Mouse (Mus musculus) MEL (cell line): ENCODE measurements at regions not wholly inside any gene's neighbourhood (a gene's known extent, or its start where the extent isn't known, plus 50 kb on each side); places are given as distances from the start of the nearest gene placed in this dataset.

ENCODE experiments used
- DNase-seq: peaks from one replicate; pipeline ENCODE4 v3.0.0; 2011; ENCODE audit warnings: low read depth, low spot score
- H3K27ac ChIP-seq: 2 replicates; pipeline ENCODE4 v1.5.1; 2012; ENCODE audit warnings: low read depth, mild to moderate bottlenecking, control low read depth, low read length, moderate library complexity; ENCODE audit not compliant: control insufficient read depth
- H3K27me3 ChIP-seq, 2 experiments: fragments of 150-350 bp in 1 of 2; sonication (generic) in 1 of 2; 2 replicates each; pipeline ENCODE4 v1.6.1; 2012; ENCODE audit warnings: low read length in 2 of 2, mild to moderate bottlenecking in 2 of 2, improper control_type of control experiment in 1 of 2, moderate library complexity in 1 of 2; ENCODE audit not compliant: insufficient read depth in 2 of 2, control insufficient read depth in 1 of 2
- H3K36me3 ChIP-seq, 2 experiments: 2 replicates each; pipeline ENCODE4 v1.6.1; 2012 to 2014; ENCODE audit warnings: low read length in 2 of 2, improper control_type of control experiment in 1 of 2, inconsistent platforms in 1 of 2, mild to moderate bottlenecking in 1 of 2; ENCODE audit not compliant: insufficient read depth in 2 of 2, control insufficient read depth in 1 of 2
- H3K4me1 ChIP-seq, 2 experiments: fragments of 150-350 bp in 1 of 2; sonication (generic) in 1 of 2; 2 replicates each; pipeline ENCODE4 v1.6.1; 2012; ENCODE audit warnings: low read length in 2 of 2, improper control_type of control experiment in 1 of 2, mild to moderate bottlenecking in 1 of 2; ENCODE audit not compliant: insufficient read depth in 2 of 2, control insufficient read depth in 1 of 2
- H3K4me3 ChIP-seq, 2 experiments: fragments of 150-350 bp in 1 of 2; sonication (generic) in 1 of 2; 2 replicates each; pipeline ENCODE4 v1.5.1; 2012; ENCODE audit warnings: low read depth in 2 of 2, low read length in 2 of 2, mild to moderate bottlenecking in 2 of 2, moderate library complexity in 2 of 2, control low read depth in 1 of 2, improper control_type of control experiment in 1 of 2; ENCODE audit not compliant: control insufficient read depth in 1 of 2, insufficient read depth in 1 of 2
- H3K79me2 ChIP-seq: 2 replicates; pipeline ENCODE4 v1.6.1; 2012; ENCODE audit warnings: mild to moderate bottlenecking, low read length, moderate library complexity; ENCODE audit not compliant: control insufficient read depth, poor library complexity, insufficient read depth
- H3K9ac ChIP-seq: 2 replicates; pipeline ENCODE4 v1.6.1; 2012; ENCODE audit warnings: low read depth, mild to moderate bottlenecking, control low read depth, low read length, moderate library complexity; ENCODE audit not compliant: control insufficient read depth, poor library complexity, severe bottlenecking
- H3K9me3 ChIP-seq: fragments of 150-350 bp; sonication (generic); replicated peaks from 2 replicates; pipeline ENCODE4 v1.6.1; 2012; ENCODE audit warnings: mild to moderate bottlenecking, low read length, improper control_type of control experiment, moderate library complexity; ENCODE audit not compliant: insufficient read depth
- CHD1 ChIP-seq: IDR thresholded peaks from 2 replicates; pipeline ENCODE4 v1.6.1; 2012; ENCODE audit warnings: low read depth, mild to moderate bottlenecking, inconsistent platforms, low read length, improper control_type of control experiment
- CHD2 ChIP-seq: IDR thresholded peaks from 2 replicates; pipeline ENCODE4 v1.6.1; 2011; ENCODE audit warnings: low read length, improper control_type of control experiment
- CTCF ChIP-seq, 3 experiments: IDR thresholded peaks in 2 of 3; conservative IDR thresholded peaks in 1 of 3; 2 replicates each; pipeline ENCODE4 v1.5.1; 2011 to 2012; ENCODE audit warnings: low read length in 3 of 3, low read depth in 2 of 3, mild to moderate bottlenecking in 2 of 3, improper control_type of control experiment in 1 of 3, inconsistent platforms in 1 of 3, mixed read lengths in 1 of 3, moderate library complexity in 1 of 3; ENCODE audit not compliant: control insufficient read depth in 1 of 3, insufficient read depth in 1 of 3, poor library complexity in 1 of 3, severe bottlenecking in 1 of 3
- ELF1 ChIP-seq: IDR thresholded peaks from 2 replicates; pipeline ENCODE4 v1.6.1; 2014; ENCODE audit warnings: low read depth, mild to moderate bottlenecking, inconsistent platforms, low read length, improper control_type of control experiment, moderate library complexity
- EP300 ChIP-seq, 2 experiments: IDR thresholded peaks; 2 replicates each; pipeline ENCODE4 v1.6.1; 2011; ENCODE audit warnings: improper control_type of control experiment in 2 of 2, low read length in 2 of 2, low read depth in 1 of 2, mild to moderate bottlenecking in 1 of 2
- ETS1 ChIP-seq: IDR thresholded peaks from 2 replicates; pipeline ENCODE4 v1.6.1; 2012; ENCODE audit warnings: low read depth, mild to moderate bottlenecking, inconsistent platforms, low read length, improper control_type of control experiment, moderate library complexity
- GABPA ChIP-seq: IDR thresholded peaks from 2 replicates; pipeline ENCODE4 v1.6.1; 2012; ENCODE audit warnings: low read depth, mild to moderate bottlenecking, inconsistent platforms, low read length, improper control_type of control experiment, moderate library complexity
- GATA1 ChIP-seq: IDR thresholded peaks from 2 replicates; pipeline ENCODE4 v1.6.1; 2011; ENCODE audit warnings: low read depth, low read length, improper control_type of control experiment
- HCFC1 ChIP-seq: IDR thresholded peaks from 2 replicates; pipeline ENCODE4 v1.6.1; 2012; ENCODE audit warnings: low read depth, mild to moderate bottlenecking, inconsistent platforms, low read length, improper control_type of control experiment, moderate library complexity
- MAFK ChIP-seq: IDR thresholded peaks from 2 replicates; pipeline ENCODE4 v1.6.1; 2011; ENCODE audit warnings: low read depth, mild to moderate bottlenecking, low read length, improper control_type of control experiment, borderline replicate concordance
- MXI1 ChIP-seq: IDR thresholded peaks from 2 replicates; pipeline ENCODE4 v1.6.1; 2011; ENCODE audit warnings: mild to moderate bottlenecking, low read depth, low read length, improper control_type of control experiment
- MYB ChIP-seq: IDR thresholded peaks from 2 replicates; pipeline ENCODE4 v1.6.1; 2011; ENCODE audit warnings: mild to moderate bottlenecking, low read depth, low read length, improper control_type of control experiment
- NELFE ChIP-seq: IDR thresholded peaks from 2 replicates; pipeline ENCODE4 v1.6.1; 2011; ENCODE audit warnings: low read depth, low read length, improper control_type of control experiment
- NRF1 ChIP-seq: IDR thresholded peaks from 2 replicates; pipeline ENCODE4 v1.6.1; 2014; ENCODE audit warnings: low read depth, mild to moderate bottlenecking, inconsistent platforms, low read length, improper control_type of control experiment, moderate library complexity; ENCODE audit not compliant: poor library complexity, insufficient read depth, severe bottlenecking
- POLR2AphosphoS2 ChIP-seq: IDR thresholded peaks from 2 replicates; pipeline ENCODE4 v1.6.1; 2011; ENCODE audit warnings: low read length, improper control_type of control experiment
- RCOR1 ChIP-seq: IDR thresholded peaks from 2 replicates; pipeline ENCODE4 v1.6.1; 2012; ENCODE audit warnings: low read depth, mild to moderate bottlenecking, inconsistent platforms, low read length, improper control_type of control experiment
- SIN3A ChIP-seq: IDR thresholded peaks from 2 replicates; pipeline ENCODE4 v1.6.1; 2012; ENCODE audit warnings: low read length, improper control_type of control experiment, inconsistent platforms
- SMC3 ChIP-seq: IDR thresholded peaks from 2 replicates; pipeline ENCODE4 v1.6.1; 2011; ENCODE audit warnings: low read depth, low read length, improper control_type of control experiment
- TBP ChIP-seq: IDR thresholded peaks from 2 replicates; pipeline ENCODE4 v1.8.0; 2011; ENCODE audit warnings: low read depth, low read length, improper control_type of control experiment
- UBTF ChIP-seq: IDR thresholded peaks from 2 replicates; pipeline ENCODE4 v1.6.1; 2012; ENCODE audit warnings: low read depth, mild to moderate bottlenecking, inconsistent platforms, low read length, improper control_type of control experiment, moderate library complexity, borderline replicate concordance; ENCODE audit not compliant: insufficient read depth
- USF1 ChIP-seq: IDR thresholded peaks from 2 replicates; pipeline ENCODE4 v1.6.1; 2014; ENCODE audit warnings: low read depth, mild to moderate bottlenecking, inconsistent platforms, low read length, improper control_type of control experiment, moderate library complexity
- USF2 ChIP-seq, 2 experiments: IDR thresholded peaks; 2 replicates each; pipeline ENCODE4 v1.6.1; 2011 to 2012; ENCODE audit warnings: improper control_type of control experiment in 2 of 2, low read length in 2 of 2, borderline replicate concordance in 1 of 2, inconsistent platforms in 1 of 2, low read depth in 1 of 2, mild to moderate bottlenecking in 1 of 2; ENCODE audit not compliant: insufficient read depth in 1 of 2
- ZC3H11A ChIP-seq: IDR thresholded peaks from 2 replicates; pipeline ENCODE4 v1.6.1; 2012; ENCODE audit warnings: low read depth, mild to moderate bottlenecking, inconsistent platforms, low read length, improper control_type of control experiment
- ZKSCAN1 ChIP-seq: IDR thresholded peaks from 2 replicates; pipeline ENCODE4 v1.6.1; 2012; ENCODE audit warnings: low read depth, mild to moderate bottlenecking, inconsistent platforms, low read length, improper control_type of control experiment, moderate library complexity
- ZMIZ1 ChIP-seq: IDR thresholded peaks from 2 replicates; pipeline ENCODE4 v1.6.1; 2012; ENCODE audit warnings: low read depth, mild to moderate bottlenecking, inconsistent platforms, low read length, improper control_type of control experiment, moderate library complexity

- TF ChIP-seq MYB (no peak), USF2 (IDR thresholded peaks at IDR 0.05; ENCODE audit: borderline replicate concordance in 1 of 2, insufficient read depth in 1 of 2, low read depth in 1 of 2, low read length in 2 of 2) (no peak), GABPA (no peak), ZMIZ1 (no peak), ETS1 (no peak), NELFE (no peak), POLR2AphosphoS2 (no peak), USF1 (no peak), CHD1 (no peak), ZKSCAN1 (no peak), SMC3 (no peak), RCOR1 (no peak), MAFK (no peak), ZC3H11A (no peak), MXI1 (no peak), TBP (no peak), EP300 (IDR thresholded peaks at IDR 0.05; ENCODE audit: low read depth in 1 of 2, low read length in 2 of 2) (no peak)
- no peak overlapping the region for H3K4me3 ChIP-seq
- no peak overlapping the region for H3K9ac ChIP-seq
These were observed 480.5 kb upstream of the Rgmb start for GRCm38 (mm10) chr17:16311196-16311873.

GRCm38 (mm10) chr17:16301776-16302175 lies 470.9 kb upstream of the Rgmb start:
- H3K4me1 ChIP-seq, result no peaks in the 10 kb centered on the region
- no peak overlapping the region for H3K9ac ChIP-seq
- H3K27ac ChIP-seq, result no peak overlapping the region
- no peak overlapping the region for H3K4me3 ChIP-seq
- no peaks in the 10 kb centered on the region for H3K79me2 ChIP-seq
- TF ChIP-seq SIN3A (no peak), ZC3H11A (no peak), MXI1 (no peak), ZMIZ1 (no peak), CHD2 (no peak), USF2 (IDR thresholded peaks at IDR 0.05; ENCODE audit: borderline replicate concordance in 1 of 2, insufficient read depth in 1 of 2, low read depth in 1 of 2, low read length in 2 of 2) (no peak), NELFE (no peak), GATA1 (no peak), UBTF (no peak), SMC3 (no peak), NRF1 (no peak), ZKSCAN1 (no peak), HCFC1 (no peak), CTCF (IDR thresholded peaks at IDR 0.05 in 2 of 3, conservative IDR thresholded peaks at IDR 0.05 in 1 of 3; ENCODE audit: control insufficient read depth in 1 of 3, insufficient read depth in 1 of 3, low read depth in 2 of 3, low read length in 3 of 3, poor library complexity in 1 of 3, severe bottlenecking in 1 of 3) (no peak), ELF1 (no peak), EP300 (IDR thresholded peaks at IDR 0.05; ENCODE audit: low read depth in 1 of 2, low read length in 2 of 2) (no peak)
- TF ChIP-seq, all 39 proteins: peak for 0
- no peaks in the 10 kb centered on the region for H3K9me3 ChIP-seq
- no peaks in the 10 kb centered on the region for H3K36me3 ChIP-seq
- no peak for DNase-seq
- no peaks in the 10 kb centered on the region for H3K27me3 ChIP-seq

More at GRCm38 (mm10) chr17:16311196-16311873, 480.5 kb upstream of the Rgmb start:
- H3K79me2 ChIP-seq, result no peaks in the 10 kb centered on the region
- H3K4me1 ChIP-seq, result no peaks in the 10 kb centered on the region
- no peaks in the 10 kb centered on the region for H3K9me3 ChIP-seq
- no peak overlapping the region for H3K27ac ChIP-seq
- H3K36me3 ChIP-seq, result no peaks in the 10 kb centered on the region
- no peak for DNase-seq
- no peaks in the 10 kb centered on the region for H3K27me3 ChIP-seq
